Mouse (Mus musculus) B cell, adult 62 days (primary cell): ENCODE results near the gene Dnajc9. TPM values are rescaled to one million over a fixed set of nuclear protein-coding genes. Genes with fewer than 3 reads are reported as not detected.

Experiments
- total RNA-seq: library from RNA; stranded (reverse); gene quantifications from 4 replicates; pipeline ENCODE4 v1.2.4, GENCODE M21; 2023

Gene Dnajc9
- total RNA-seq, result 80.9 to 84.6 TPM (median 83.3 TPM) in 4 replicates

GRCm38 (mm10) chr14:20388441-20389129 is at the start of gene Dnajc9:
Dnajc9 (minus strand) TSS chr14:20388910.

GRCm38 (mm10) chr14:20393205-20393913 is 4.6 kb upstream of the Dnajc9 start, which contains the start of gene Mrps16:
Mrps16 (minus strand) TSS chr14:20393634.

GRCm38 (mm10) chr14:20347991-20348541 is 40.6 kb downstream of the Dnajc9 start, which contains the start of the genes Ecd and Fam149b:
Ecd (minus strand) TSS chr14:20348121.
Fam149b (plus strand) TSS chr14:20348162.

Other genes with a start within 250 kb of the Dnajc9 start
- gene Kcnk5, start 207.1 kb downstream of the Dnajc9 start, total RNA-seq, result 20.6 to 22.6 TPM (median 22.1 TPM) in 4 replicates
- not detected in 4 replicates for gene Kcnk16, start 119.7 kb downstream of the Dnajc9 start, total RNA-seq
- gene Nudt13, start 94.2 kb downstream of the Dnajc9 start, total RNA-seq, result 17.1 to 22.7 TPM (median 19.9 TPM) in 4 replicates
- gene Ecd, start 40.8 kb downstream of the Dnajc9 start, total RNA-seq, result 40.2 to 52.4 TPM (median 44.7 TPM) in 4 replicates
- 29.2 to 43.8 TPM (median 38.7 TPM) in 4 replicates for gene Fam149b, start 40.7 kb downstream of the Dnajc9 start, total RNA-seq
- gene Mrps16, start 4.7 kb upstream of the Dnajc9 start, total RNA-seq, result 34.6 to 43.1 TPM (median 37.0 TPM) in 4 replicates
- gene Cfap70, start 63.3 kb upstream of the Dnajc9 start, total RNA-seq, result not detected in 4 replicates
- 49.7 to 53.2 TPM (median 50.3 TPM) in 4 replicates for gene Anxa7, start 91.2 kb upstream of the Dnajc9 start, total RNA-seq
- 2.8 to 4.5 TPM (median 4.2 TPM) in 4 replicates for gene Mss51, start 108.0 kb upstream of the Dnajc9 start, total RNA-seq
- gene Ppp3cb, start 157.7 kb upstream of the Dnajc9 start, total RNA-seq, result 101 to 117 TPM (median 110 TPM) in 4 replicates